In the genomic region with DNA sequence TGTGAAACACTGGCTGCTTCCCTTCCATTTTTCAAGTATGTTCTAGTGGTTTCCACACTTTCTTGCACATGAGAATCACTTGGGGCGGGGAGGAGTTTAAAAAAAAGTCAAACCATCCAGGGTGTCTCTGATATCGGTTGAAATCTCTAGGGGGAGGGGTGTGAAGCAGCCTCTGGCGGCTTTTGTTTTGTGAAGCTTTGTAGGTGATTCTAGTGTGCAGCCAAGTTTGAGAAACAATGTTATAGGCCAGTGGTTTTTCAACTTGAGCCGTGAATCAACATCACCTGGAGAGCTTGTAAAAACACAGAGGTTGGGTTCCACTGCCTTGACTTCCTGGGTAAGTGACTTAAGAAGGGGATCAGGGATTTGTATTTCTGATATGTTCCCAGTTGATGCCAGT, we compare ENCODE assay signal across 25 mouse cellular contexts.
A peak's percentile ranks its signal among the peaks of the same experiment; 100 is the strongest.
DNase-seq lines count a peak whose midpoint lies in the region; ATAC-seq and TF ChIP-seq lines count a peak whose summit lies in the region.
"Had no signal": no experiment of that assay in that cellular context is flagged by ENCODE, and none has a peak within 500 bp of the region (broad histone marks: within the 10 kb centered on the region; RNA-seq: fewer than 3 reads in every experiment).

No protein-coding gene starts in this region.

- no peak overlapping the region for H3K9ac ChIP-seq in kidney, embryonic 14.5 days (ENCODE audit: low read depth, low read length)
- H3K9ac ChIP-seq in kidney, embryonic 16.5 days (replicated peaks; ENCODE audit: low read length) = no peak overlapping the region
- H3K9ac ChIP-seq: embryonic facial prominence, embryonic 12.5 days; forebrain, embryonic 13.5 days; forebrain, embryonic 15.5 days; forebrain, postnatal 0 days had no signal

- CTCF ChIA-PET in Patski (lab: Charles Lee) = interaction anchor here (0.6 to 1.3 kb wide), 2 partner anchors 10 to 15 kb away, joined by 3 read pairs; no protein-coding TSS in a partner anchor

- H3K4me3 ChIP-seq in kidney, embryonic 14.5 days (ENCODE audit: low read length) = no peak overlapping the region
- H3K4me3 ChIP-seq in kidney, embryonic 16.5 days (ENCODE audit: low read length) = no peak overlapping the region
- no peak overlapping the region for H3K4me3 ChIP-seq in layer of hippocampus, adult 2 months
- H3K4me3 ChIP-seq: embryonic facial prominence, embryonic 10.5 days; embryonic facial prominence, embryonic 12.5 days; forebrain, embryonic 13.5 days; forebrain, embryonic 15.5 days had no signal

- no peak overlapping the region for H3K4me2 ChIP-seq in kidney, embryonic 14.5 days (replicated peaks; ENCODE audit: low read depth, low read length)
- no peak overlapping the region for H3K4me2 ChIP-seq in kidney, embryonic 16.5 days (replicated peaks; ENCODE audit: low read depth, low read length)
- H3K4me2 ChIP-seq: embryonic facial prominence, embryonic 12.5 days; forebrain, embryonic 13.5 days; forebrain, embryonic 15.5 days had no signal

- H3K27ac ChIP-seq in kidney, embryonic 14.5 days (ENCODE audit: low read depth, low read length) = no peak overlapping the region
- H3K27ac ChIP-seq in kidney, embryonic 16.5 days (ENCODE audit: low read length) = peak overlapping the region; percentile 29; the same call in 1 of the 2 replicates
- H3K27ac ChIP-seq in layer of hippocampus, adult 2 months = no peak overlapping the region
- H3K27ac ChIP-seq: embryonic facial prominence, embryonic 10.5 days; embryonic facial prominence, embryonic 12.5 days; forebrain, embryonic 13.5 days; forebrain, embryonic 15.5 days had no signal

- no peaks in the 10 kb centered on the region for H3K36me3 ChIP-seq in kidney, embryonic 14.5 days (ENCODE audit: control insufficient read depth, insufficient read depth, low read length)
- H3K36me3 ChIP-seq in kidney, embryonic 16.5 days (ENCODE audit: insufficient read depth, low read length) = no peaks in the 10 kb centered on the region
- H3K36me3 ChIP-seq: embryonic facial prominence, embryonic 10.5 days; embryonic facial prominence, embryonic 12.5 days; forebrain, embryonic 15.5 days; G1E had no signal

- no peaks in the 10 kb centered on the region for H3K9me3 ChIP-seq in kidney, embryonic 14.5 days (ENCODE audit: control insufficient read depth, low read length)
- H3K9me3 ChIP-seq in kidney, embryonic 16.5 days (ENCODE audit: low read length) = no peaks in the 10 kb centered on the region
- H3K9me3 ChIP-seq: embryonic facial prominence, embryonic 10.5 days; embryonic facial prominence, embryonic 12.5 days; forebrain, embryonic 13.5 days; forebrain, embryonic 15.5 days had no signal

- in situ Hi-C loops in Patski (cut with MboI; ENCODE audit: low pct_unique_long_range_greater_than_20kb) = no loop called here

- DNase-seq in kidney, postnatal 10 days = no peak
- no peak for DNase-seq in kidney, adult 11 months
- DNase-seq in A20 (ENCODE audit: low read depth, low spot score) (peak; percentile 43), Patski (ENCODE audit: low read depth, low spot score) (peak; percentile 13)
- no peak for DNase-seq in cerebellum, adult 9-11 months
- no peak for DNase-seq in layer of hippocampus, adult 2 months (ENCODE audit: low spot score in 2 of 2)
- DNase-seq: adrenal gland, adult 2 months; adrenal gland, postnatal 10 days; adrenal gland, postnatal 25 days; B cell, adult 2 months; cerebellum, adult 11 months; cerebellum, adult 18-20 months; cerebellum, adult 8-10 months; cerebellum, postnatal 10 days; cerebellum, postnatal 25 days; forebrain, postnatal 0 days had no signal

- 25% methylated on average over 4 of the region's 4 CpGs for WGBS in kidney, embryonic 14.5 days
- WGBS in kidney, embryonic 16.5 days = 18% methylated on average over 4 of the region's 4 CpGs

- ATAC-seq in kidney, embryonic 14.5 days (ENCODE audit: low FRiP score, low TSS enrichment) = peak; percentile 56; the same call in 1 of the 2 replicates
- peak; percentile 73 for ATAC-seq in kidney, embryonic 16.5 days (ENCODE audit: low FRiP score, low TSS enrichment)
- ATAC-seq in Patski = peak; percentile 31
- ATAC-seq: CD4-positive, CD25-positive, alpha-beta regulatory T cell, adult 4 months; forebrain, embryonic 13.5 days; forebrain, embryonic 15.5 days; forebrain, postnatal 0 days had no signal

- no peak for TF ChIP-seq CTCF in Patski (IDR thresholded peaks at IDR 0.05)
- no peak for TF ChIP-seq CTCF in layer of hippocampus, adult 2 months (conservative IDR thresholded peaks at IDR 0.05)

- peaks cover 6% of the 10 kb centered on the region; the same call in 1 of the 2 replicates for H3K4me1 ChIP-seq in kidney, embryonic 14.5 days (ENCODE audit: control insufficient read depth, insufficient read depth, low read length)
- peaks cover 14% of the 10 kb centered on the region for H3K4me1 ChIP-seq in kidney, embryonic 16.5 days (ENCODE audit: insufficient read depth, low read length)
- H3K4me1 ChIP-seq: forebrain, embryonic 13.5 days; forebrain, embryonic 15.5 days had no signal

- H3K27me3 ChIP-seq in kidney, embryonic 14.5 days (ENCODE audit: control insufficient read depth, insufficient read depth, low read length) = no peaks in the 10 kb centered on the region
- H3K27me3 ChIP-seq in kidney, embryonic 16.5 days (ENCODE audit: insufficient read depth, low read length) = no peaks in the 10 kb centered on the region
- H3K27me3 ChIP-seq in Patski = no peaks in the 10 kb centered on the region
- H3K27me3 ChIP-seq: CH12.LX; embryonic facial prominence, embryonic 12.5 days; forebrain, embryonic 13.5 days; forebrain, embryonic 15.5 days had no signal

- POLR2A ChIA-PET in Patski (lab: Charles Lee) = no interaction called here

Comparison
In these comparisons a context has a peak if more than half of its experiments do, and no peak if none do; other contexts are left out.
1. DNase-seq: peak in A20 (single experiment) and Patski (single experiment); none in kidney, postnatal 10 days (single experiment), kidney, adult 11 months (single experiment), cerebellum, adult 9-11 months (single experiment) and layer of hippocampus, adult 2 months (0 of 2).
2. Peak in every context shown above with its lines, with median percentiles within 50 percentile points of each other: ATAC-seq.